Mouse (Mus musculus) liver, postnatal 0 days (tissue): Measurements from ENCODE around the gene Pde11a.

Experiments
- CTCF ChIP-seq: sonication (generic); IDR thresholded peaks from 2 replicates; pipeline ENCODE4 v1.5.1; 2016; ENCODE audit warnings: antibody characterized with exemption, low read depth
- EP300 ChIP-seq: IDR thresholded peaks from 2 replicates; pipeline ENCODE4 v1.6.1; 2016; ENCODE audit warnings: antibody characterized with exemption, low read depth, mild to moderate bottlenecking

DNA sequence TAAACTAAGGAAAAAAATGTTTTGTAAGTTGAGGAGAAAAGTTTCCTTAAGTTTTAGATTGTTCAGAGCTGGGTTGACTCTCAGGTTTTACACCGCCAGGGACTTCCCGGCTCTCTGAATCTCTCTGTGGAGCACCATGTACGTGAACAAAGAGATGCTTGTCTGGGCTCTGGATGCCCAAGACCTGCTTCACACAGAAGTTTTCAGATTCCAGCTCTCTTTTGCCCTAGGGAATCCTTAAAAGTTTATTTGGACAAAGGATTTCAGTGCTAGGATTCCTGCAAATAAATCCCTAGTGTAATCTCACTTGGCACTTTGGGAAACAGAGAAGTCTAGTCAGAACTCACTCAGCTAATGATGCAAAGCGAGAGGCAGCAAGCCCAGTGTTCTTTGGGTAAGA is 348.9 kb downstream of the Pde11a start:
- TF ChIP-seq EP300 (no peak), CTCF (no peak)
